Mouse (Mus musculus) heart, postnatal 0 days (tissue): ENCODE data around the gene Cdh12.

Experiments used
- CTCF ChIP-seq: IDR thresholded peaks from 2 replicates; pipeline ENCODE4 v1.5.1; 2016; ENCODE audit warnings: antibody characterized with exemption, control low read depth, low read depth
- EP300 ChIP-seq: IDR thresholded peaks from 2 replicates; pipeline ENCODE4 v1.6.1; 2016; ENCODE audit warnings: antibody characterized with exemption, low read depth

GRCm38 (mm10) chr15:20944000-20944399, 494.9 kb downstream of the Cdh12 start:
- TF ChIP-seq CTCF: no peak
- TF ChIP-seq EP300: no peak
